Mouse (Mus musculus): ENCODE results near the gene Fam184b. TPM values are rescaled to one million over a fixed set of nuclear protein-coding genes. Genes with fewer than 3 reads are reported as not detected.

The Fam184b gene
- total and polyA plus RNA-seq, 3 experiments: not detected

DNA sequence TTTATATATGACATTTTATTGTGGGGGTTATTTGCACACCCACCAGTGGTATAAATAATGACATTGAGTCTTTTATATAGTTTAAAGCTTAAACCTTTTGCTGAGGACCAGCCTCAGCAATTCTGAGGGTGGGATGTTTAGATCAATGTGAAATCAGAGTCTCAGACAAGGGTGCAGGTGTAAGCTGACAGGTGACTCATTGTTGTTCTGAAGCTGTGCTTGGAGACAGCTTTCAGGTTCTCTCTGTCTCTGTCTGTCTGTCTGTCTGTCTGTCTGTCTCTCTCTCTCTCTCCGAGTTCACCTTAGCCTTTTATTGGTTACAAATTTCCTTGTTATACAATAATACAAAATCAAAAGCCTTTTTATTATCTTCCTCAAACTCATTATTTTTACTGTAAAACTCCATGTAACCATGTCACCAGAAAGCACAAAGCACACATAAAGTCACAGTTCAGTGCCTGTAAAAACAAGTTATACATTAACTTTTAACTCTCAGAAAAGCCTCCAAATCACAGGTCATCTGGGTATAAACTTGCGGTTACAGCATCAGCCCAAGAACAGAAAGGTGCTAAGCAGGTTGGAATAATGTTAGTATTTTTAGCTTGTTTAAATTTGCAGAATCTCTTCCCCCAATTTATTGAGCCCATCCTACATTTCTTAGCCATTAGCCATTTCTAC is 11.8 kb upstream of the Fam184b start:
- no peaks in the 10 kb centered on the region for H3K4me1 ChIP-seq (ENCODE audit: control insufficient read depth in 1 of 2, insufficient read depth in 2 of 2)
- in situ Hi-C loops (cut with MboI; ENCODE audit: low pct_ligation_motif_present, low pct_unique_long_range_greater_than_20kb, low sequenced_read_pairs): no loop called here
- H3K36me3 ChIP-seq (replicated peaks in 1 of 2; ENCODE audit: control insufficient read depth in 1 of 2, insufficient read depth in 1 of 2, low read length in 1 of 2): no peaks in the 10 kb centered on the region
- no peak overlapping the region for H3K27ac ChIP-seq (ENCODE audit: insufficient read depth, low read depth)
- dilution Hi-C loops (cut with MboI; ENCODE audit: extremely low pct_ligation_motif_present, extremely low pct_unique_long_range_greater_than_20kb, low sequenced_read_pairs): no loop called here
- no peak overlapping the region for H3K9ac ChIP-seq (ENCODE audit: insufficient read depth, low read depth)
- no peak for TF ChIP-seq ELF1 (IDR thresholded peaks at IDR 0.05; ENCODE audit: low read depth, low read length)
- no peak for TF ChIP-seq USF1 (IDR thresholded peaks at IDR 0.05; ENCODE audit: low read depth, low read length)
- no peak for TF ChIP-seq HCFC1 (IDR thresholded peaks at IDR 0.05; ENCODE audit: low read depth, low read length)
- no peak for TF ChIP-seq USF2 (conservative IDR thresholded peaks at IDR 0.05; ENCODE audit: low read depth, low read length)
- no peak for TF ChIP-seq NELFE (IDR thresholded peaks at IDR 0.05; ENCODE audit: low read depth, low read length)
- TF ChIP-seq SIN3A (IDR thresholded peaks at IDR 0.05; ENCODE audit: low read length): no peak
- TF ChIP-seq ZKSCAN1 (IDR thresholded peaks at IDR 0.05; ENCODE audit: borderline replicate concordance, low read depth, low read length): no peak
- no peak for TF ChIP-seq JUND (conservative IDR thresholded peaks at IDR 0.05; ENCODE audit: low read depth, low read length)
- TF ChIP-seq TCF12 (IDR thresholded peaks at IDR 0.05; ENCODE audit: low read depth, low read length): no peak
- TF ChIP-seq ZMIZ1 (IDR thresholded peaks at IDR 0.05; ENCODE audit: low read depth, low read length): no peak
- no peak for TF ChIP-seq MAZ (IDR thresholded peaks at IDR 0.05; ENCODE audit: low read depth, low read length)
- no peak for TF ChIP-seq CTCF (conservative IDR thresholded peaks at IDR 0.05 in 1 of 2, IDR thresholded peaks at IDR 0.05 in 1 of 2; ENCODE audit: low read depth in 2 of 2, low read length in 2 of 2)
- TF ChIP-seq UBTF (IDR thresholded peaks at IDR 0.05; ENCODE audit: low read depth, low read length): no peak
- TF ChIP-seq SMC3 (IDR thresholded peaks at IDR 0.05; ENCODE audit: low read depth, low read length): no peak
- TF ChIP-seq MAX (IDR thresholded peaks at IDR 0.05; ENCODE audit: low read length): no peak
- TF ChIP-seq E2F4 (IDR thresholded peaks at IDR 0.05; ENCODE audit: insufficient replicate concordance, low read depth, low read length): no peak
- TF ChIP-seq KAT2A (IDR thresholded peaks at IDR 0.05; ENCODE audit: insufficient replicate concordance, low read length): no peak
- TF ChIP-seq ZC3H11A (IDR thresholded peaks at IDR 0.05; ENCODE audit: low read depth, low read length): no peak
- TF ChIP-seq EP300 (IDR thresholded peaks at IDR 0.05; ENCODE audit: low read length): no peak
- TF ChIP-seq BHLHE40 (IDR thresholded peaks at IDR 0.05; ENCODE audit: low read depth, low read length): no peak
- H3K4me3 ChIP-seq (replicated peaks in 1 of 3; ENCODE audit: low read depth in 2 of 3, low read length in 2 of 3, poor library complexity in 1 of 3): no peak overlapping the region
- no peak for DNase-seq (ENCODE audit: extremely low read depth)
- H3K27me3 ChIP-seq (replicated peaks): no peaks in the 10 kb centered on the region
- no peak overlapping the region for H3K4me2 ChIP-seq (ENCODE audit: insufficient read depth, low read depth, poor library complexity, severe bottlenecking)
- H3K9me3 ChIP-seq (replicated peaks; ENCODE audit: low read length): no peaks in the 10 kb centered on the region
- H3K79me2 ChIP-seq (replicated peaks; ENCODE audit: control insufficient read depth, extremely low read depth, insufficient read depth, poor library complexity, severe bottlenecking): no peaks in the 10 kb centered on the region

GRCm38 (mm10) chr5:45639715-45640092 is 290 bp upstream of the Fam184b start:
- no peaks in the 10 kb centered on the region for H3K36me3 ChIP-seq (replicated peaks in 1 of 2; ENCODE audit: control insufficient read depth in 1 of 2, insufficient read depth in 1 of 2, low read length in 1 of 2)
- in situ Hi-C loops (cut with MboI; ENCODE audit: low pct_ligation_motif_present, low pct_unique_long_range_greater_than_20kb, low sequenced_read_pairs): no loop called here
- no peak overlapping the region for H3K4me2 ChIP-seq (ENCODE audit: insufficient read depth, low read depth, poor library complexity, severe bottlenecking)
- H3K9ac ChIP-seq (ENCODE audit: insufficient read depth, low read depth): no peak overlapping the region
- H3K27ac ChIP-seq (ENCODE audit: insufficient read depth, low read depth): no peak overlapping the region
- TF ChIP-seq ELF1 (IDR thresholded peaks at IDR 0.05; ENCODE audit: low read depth, low read length): no peak
- no peak for TF ChIP-seq ZNF384 (IDR thresholded peaks at IDR 0.05; ENCODE audit: low read depth, low read length)
- no peak for TF ChIP-seq RCOR1 (conservative IDR thresholded peaks at IDR 0.05; ENCODE audit: low read depth, low read length)
- no peak for TF ChIP-seq TBP (conservative IDR thresholded peaks at IDR 0.05; ENCODE audit: low read depth, low read length)
- no peak for TF ChIP-seq JUN (IDR thresholded peaks at IDR 0.05; ENCODE audit: insufficient read depth, low read depth, low read length)
- TF ChIP-seq ETS1 (conservative IDR thresholded peaks at IDR 0.05; ENCODE audit: low read depth, low read length): no peak
- no peak for TF ChIP-seq USF1 (IDR thresholded peaks at IDR 0.05; ENCODE audit: low read depth, low read length)
- TF ChIP-seq SMC3 (IDR thresholded peaks at IDR 0.05; ENCODE audit: low read depth, low read length): no peak
- no peak for TF ChIP-seq MEF2A (IDR thresholded peaks at IDR 0.05; ENCODE audit: borderline replicate concordance, low read depth, low read length)
- TF ChIP-seq TCF12 (IDR thresholded peaks at IDR 0.05; ENCODE audit: low read depth, low read length): no peak
- no peak for TF ChIP-seq CHD1 (IDR thresholded peaks at IDR 0.05; ENCODE audit: low read depth, low read length)
- TF ChIP-seq JUND (conservative IDR thresholded peaks at IDR 0.05; ENCODE audit: low read depth, low read length): no peak
- TF ChIP-seq RAD21 (IDR thresholded peaks at IDR 0.05; ENCODE audit: low read depth, low read length): no peak
- TF ChIP-seq MAFK (IDR thresholded peaks at IDR 0.05; ENCODE audit: insufficient replicate concordance, low read length): no peak
- no peak for DNase-seq (ENCODE audit: extremely low read depth)
- no peaks in the 10 kb centered on the region for H3K9me3 ChIP-seq (replicated peaks; ENCODE audit: low read length)
- H3K4me3 ChIP-seq (replicated peaks in 1 of 3; ENCODE audit: low read depth in 2 of 3, low read length in 2 of 3, poor library complexity in 1 of 3): no peak overlapping the region
- H3K27me3 ChIP-seq (replicated peaks): no peaks in the 10 kb centered on the region
- dilution Hi-C loops (cut with MboI; ENCODE audit: extremely low pct_ligation_motif_present, extremely low pct_unique_long_range_greater_than_20kb, low sequenced_read_pairs): no loop called here
- H3K4me1 ChIP-seq (ENCODE audit: control insufficient read depth in 1 of 2, insufficient read depth in 2 of 2): no peaks in the 10 kb centered on the region
- H3K79me2 ChIP-seq (replicated peaks; ENCODE audit: control insufficient read depth, extremely low read depth, insufficient read depth, poor library complexity, severe bottlenecking): no peaks in the 10 kb centered on the region
